Mouse (Mus musculus) heart, postnatal 0 days (tissue): Measurements from ENCODE around the gene Tmem44. TPM values are rescaled to one million over a fixed set of nuclear protein-coding genes. Genes with fewer than 3 reads are reported as not detected.
"Not testable (repeated sequence)": the region's sequence is repeated elsewhere in the genome, so short reads cannot be mapped to it uniquely, and the experiment has no call there.

Experiments
- ATAC-seq: fragments of 200-750 bp; cut with Nextera tagmentation; 2 replicates; pipeline ENCODE4 v1.8.0; 2017; ENCODE audit warnings: low read depth, moderate number of reproducible peaks, moderate library complexity; ENCODE audit not compliant: insufficient read depth
- DNase-seq: peaks from one replicate; pipeline ENCODE4 v3.0.0-alpha.2; 2016; ENCODE audit warnings: low spot score
- H3K27ac ChIP-seq: fragments of 300-500 bp; sonication (generic); 2 replicates; pipeline ENCODE4 v1.5.1; 2014; ENCODE audit warnings: low read depth, mild to moderate bottlenecking
- H3K27me3 ChIP-seq: fragments of 300-500 bp; sonication (generic); 2 replicates; pipeline ENCODE4 v1.6.1; 2014; ENCODE audit warnings: low read length, mixed read lengths; ENCODE audit not compliant: control insufficient read depth, insufficient read depth
- H3K36me3 ChIP-seq: fragments of 300-500 bp; sonication (generic); replicated peaks from 2 replicates; pipeline ENCODE4 v1.6.1; 2014; ENCODE audit warnings: low read length, mixed read lengths; ENCODE audit not compliant: control insufficient read depth, insufficient read depth
- H3K4me1 ChIP-seq: fragments of 300-500 bp; sonication (generic); 2 replicates; pipeline ENCODE4 v1.6.1; 2014; ENCODE audit warnings: antibody characterized with exemption; ENCODE audit not compliant: control insufficient read depth, insufficient read depth
- H3K4me2 ChIP-seq: fragments of 300-500 bp; sonication (generic); 2 replicates; pipeline ENCODE4 v1.6.1; 2014; ENCODE audit warnings: low read depth, mild to moderate bottlenecking, low read length, moderate library complexity
- H3K4me3 ChIP-seq: fragments of 300-500 bp; sonication (generic); 2 replicates; pipeline ENCODE4 v1.5.1; 2014; ENCODE audit warnings: low read depth, low read length
- H3K9ac ChIP-seq: fragments of 300-500 bp; sonication (generic); replicated peaks from 2 replicates; pipeline ENCODE4 v1.6.1; 2014; ENCODE audit warnings: low read depth, low read length, mixed read lengths
- H3K9me3 ChIP-seq: fragments of 300-500 bp; sonication (generic); replicated peaks from 2 replicates; pipeline ENCODE4 v1.6.1; 2016; ENCODE audit warnings: low read length; ENCODE audit not compliant: control insufficient read depth
- CTCF ChIP-seq: IDR thresholded peaks from 2 replicates; pipeline ENCODE4 v1.5.1; 2016; ENCODE audit warnings: antibody characterized with exemption, control low read depth, low read depth
- EP300 ChIP-seq: IDR thresholded peaks from 2 replicates; pipeline ENCODE4 v1.6.1; 2016; ENCODE audit warnings: antibody characterized with exemption, low read depth
- WGBS: fragments of 180-500 bp; shearing (Covaris S2); extraction: QIAGEN DNeasy Blood & Tissue Kit; methylation state at CpG from one replicate; pipeline ENCODE4 v1.1.7; 2014; 5-methylcytosine and 5-hydroxymethylcytosine counted together
- polyA plus RNA-seq: library from polyadenylated mRNA; unstranded; fragments of >200 nt; fragmentation: Nextera tagmentation; extraction: Ambion mirVana; gene quantifications from 2 replicates; pipeline ENCODE4 v1.2.1, GENCODE M21; 2015
- total RNA-seq: library from RNA; depleted of rRNA; stranded (reverse); fragments of >200 nt; gene quantifications from 2 replicates; pipeline ENCODE4 v1.2.3, GENCODE M21; 2014; ENCODE audit warnings: low replicate concordance

The Tmem44 gene
- total and polyA plus RNA-seq, 2 experiments from 2014 or later, result 14.6 to 31.1 TPM

DNA sequence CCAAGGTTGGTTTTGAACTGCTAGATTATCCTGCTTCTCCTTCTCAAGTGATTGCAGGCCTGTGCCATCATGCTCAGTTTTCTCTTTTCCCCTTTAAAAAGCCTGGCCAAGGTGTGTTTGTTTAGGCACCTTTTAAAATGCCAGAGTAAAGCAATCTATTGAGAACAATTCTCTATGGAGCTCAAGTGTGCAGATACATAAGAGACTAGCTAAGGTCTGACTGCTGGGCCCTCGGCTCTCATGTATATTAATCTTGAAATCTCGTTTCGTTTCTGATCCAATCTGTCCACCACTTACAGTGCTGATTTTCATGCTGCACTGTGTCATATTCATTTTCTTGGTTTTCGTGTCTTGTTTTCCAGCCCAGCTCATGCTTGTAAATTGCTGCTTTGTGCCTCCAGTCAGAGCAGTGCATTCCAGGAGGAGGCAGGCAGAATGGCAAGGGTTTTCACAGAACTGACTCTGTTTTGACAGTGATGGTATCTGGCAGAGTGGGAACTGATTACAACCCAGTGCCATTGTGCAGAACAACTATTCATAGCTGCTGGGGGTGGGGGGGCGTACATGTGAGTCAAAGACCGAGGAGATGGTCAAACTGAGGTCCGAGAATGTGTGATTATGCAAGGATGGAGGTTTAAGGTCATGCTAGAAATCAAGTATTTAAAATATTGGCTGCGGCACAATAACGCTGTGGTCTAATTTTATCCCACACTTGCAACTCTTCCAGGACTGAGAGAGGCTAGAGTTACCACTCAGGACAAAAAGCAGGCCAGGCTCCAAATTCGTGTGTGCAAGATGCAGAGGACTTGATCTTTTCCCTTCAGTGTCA is 74.8 kb downstream of the Tmem44 start:
- peak; percentile 75 for ATAC-seq
- 0 out of 2 replicates have a peak, but pooled peaks cover 7% of the 10 kb centered on the region for H3K4me1 ChIP-seq
- peak overlapping the region; percentile 22 for H3K4me2 ChIP-seq
- H3K4me3 ChIP-seq, result no peak overlapping the region
- TF ChIP-seq EP300 (no peak), CTCF (no peak)
- H3K9ac ChIP-seq, result no peak overlapping the region
- H3K27ac ChIP-seq, result peak overlapping the region; percentile 68
- peaks cover 9% of the 10 kb centered on the region for H3K9me3 ChIP-seq
- no peaks in the 10 kb centered on the region for H3K27me3 ChIP-seq
- H3K36me3 ChIP-seq, result no peaks in the 10 kb centered on the region
- DNase-seq, result peak; percentile 68
- WGBS, result 20% methylated on average over 10 of the region's 10 CpGs

DNA sequence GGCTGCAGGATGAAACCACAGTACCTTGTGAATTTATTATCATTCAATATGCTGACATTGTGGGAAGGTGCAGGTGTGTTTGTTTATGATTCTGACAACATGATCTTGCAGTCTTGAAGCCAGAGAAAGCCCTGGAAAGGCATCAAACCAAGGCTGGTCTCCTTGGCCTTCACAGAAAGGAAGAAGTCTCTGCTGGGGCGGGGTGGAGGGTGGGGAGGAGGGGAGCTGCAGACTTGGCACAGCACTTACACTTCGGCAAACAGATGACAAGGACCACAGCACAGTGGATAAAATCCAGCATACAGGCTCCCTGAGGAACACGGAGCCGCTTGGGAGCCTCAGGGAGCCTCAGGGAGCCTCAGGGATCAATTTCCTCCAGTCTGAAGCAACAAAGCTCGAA is 78.2 kb downstream of the Tmem44 start:
- TF ChIP-seq EP300 (no peak), CTCF (no peak)
- Histone ChIP-seq H3K9ac (no peak overlapping the region), H3K27ac (no peak overlapping the region), H3K9me3 (peaks cover 10% of the 10 kb centered on the region), H3K36me3 (no peaks in the 10 kb centered on the region), H3K27me3 (no peaks in the 10 kb centered on the region), H3K4me1 (0 out of 2 replicates have a peak, but pooled peaks cover 4% of the 10 kb centered on the region), H3K4me3 (no peak overlapping the region), H3K4me2 (no peak overlapping the region)
- DNase-seq (no peak), ATAC-seq (no peak)
- 50% methylated on average over 5 of the region's 5 CpGs for WGBS

DNA sequence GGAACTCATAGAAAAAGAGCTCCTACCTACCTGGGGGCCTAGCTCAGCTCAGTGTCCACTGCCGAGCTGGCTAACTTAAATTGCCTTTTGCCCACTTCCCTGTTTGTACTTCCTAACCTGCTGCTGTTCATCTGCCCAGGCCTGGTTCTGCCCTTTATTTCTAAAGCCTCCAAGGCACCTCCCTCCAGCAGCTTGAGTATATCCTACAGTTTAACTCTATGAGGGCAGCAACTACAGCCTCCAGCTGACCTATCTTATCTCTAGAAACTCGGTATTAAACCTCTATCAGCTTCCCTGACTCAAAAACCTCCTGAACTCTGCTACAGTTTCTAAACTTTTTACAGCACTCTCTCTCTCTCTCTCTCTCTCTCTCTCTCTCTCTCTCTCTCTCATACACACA is 78.7 kb downstream of the Tmem44 start:
- no peak overlapping the region for H3K4me3 ChIP-seq
- WGBS, result 48% methylated on average over 2 of the region's 2 CpGs
- H3K27me3 ChIP-seq, result no peaks in the 10 kb centered on the region
- H3K27ac ChIP-seq, result no peak overlapping the region
- no peak for ATAC-seq
- 0 out of 2 replicates have a peak, but pooled peaks cover 4% of the 10 kb centered on the region for H3K4me1 ChIP-seq
- H3K9me3 ChIP-seq, result peaks cover 10% of the 10 kb centered on the region
- H3K4me2 ChIP-seq, result no peak overlapping the region
- no peak for DNase-seq
- no peak overlapping the region for H3K9ac ChIP-seq
- no peaks in the 10 kb centered on the region for H3K36me3 ChIP-seq
- no peak for TF ChIP-seq EP300
- TF ChIP-seq CTCF, result no peak

DNA sequence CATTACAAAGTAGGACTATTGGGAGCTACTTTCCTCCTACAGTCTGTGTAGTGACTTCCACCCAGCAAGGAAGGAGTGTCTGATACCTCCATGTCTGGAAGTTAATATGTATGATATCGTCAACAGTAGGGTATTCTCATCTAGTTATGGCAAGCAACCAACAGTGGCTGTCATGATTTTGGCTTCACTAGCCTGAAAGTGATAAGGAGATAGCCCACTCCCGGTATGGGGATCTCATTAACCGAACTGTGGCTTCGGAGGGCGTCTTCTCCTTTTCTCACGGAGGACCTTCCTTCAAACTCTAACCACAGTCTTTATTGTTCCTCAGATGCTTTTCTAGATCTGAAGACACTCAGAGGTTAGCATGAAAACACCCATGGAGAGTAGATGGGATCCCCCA is 81.7 kb downstream of the Tmem44 start:
- H3K9ac ChIP-seq, result no peak overlapping the region
- no peak overlapping the region for H3K4me2 ChIP-seq
- H3K4me1 ChIP-seq, result no peaks in the 10 kb centered on the region
- peaks cover 10% of the 10 kb centered on the region for H3K9me3 ChIP-seq
- no peak for DNase-seq
- H3K4me3 ChIP-seq, result no peak overlapping the region
- ATAC-seq, result no peak
- H3K27ac ChIP-seq, result no peak overlapping the region
- no peak for TF ChIP-seq CTCF
- TF ChIP-seq EP300, result no peak
- H3K36me3 ChIP-seq, result no peaks in the 10 kb centered on the region
- no peaks in the 10 kb centered on the region for H3K27me3 ChIP-seq
- 87% methylated on average over 6 of the region's 6 CpGs for WGBS

DNA sequence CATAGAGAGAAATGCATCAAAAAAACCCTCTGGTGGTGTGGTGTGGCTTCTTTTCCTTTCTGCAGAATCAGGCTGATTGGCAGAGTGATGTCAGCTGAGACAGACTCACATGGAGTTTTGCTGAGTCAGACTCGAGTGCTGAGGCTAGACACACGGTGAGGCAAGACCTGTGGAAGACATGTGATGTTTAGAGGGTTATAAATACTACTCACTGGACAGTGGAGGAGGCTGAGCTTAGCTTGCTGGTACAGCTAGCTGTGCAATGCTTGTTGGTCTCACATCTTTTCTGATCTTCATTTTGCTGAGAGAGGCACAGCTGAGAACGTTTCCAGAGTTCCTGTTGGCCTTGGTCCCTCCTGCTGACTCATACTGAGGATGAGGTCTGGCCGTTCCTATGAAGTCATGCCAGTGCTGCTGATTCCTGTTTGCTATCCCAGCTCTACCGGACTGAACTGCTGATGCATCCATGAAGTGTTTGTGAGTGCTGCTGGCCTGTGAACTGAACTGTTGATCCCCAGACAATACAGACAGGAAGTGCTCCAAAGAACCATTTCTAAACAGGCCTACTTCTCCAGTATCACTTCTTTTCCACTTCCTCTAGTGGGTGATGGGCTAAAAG is 84.9 kb downstream of the Tmem44 start:
- Histone ChIP-seq H3K9me3 (peaks cover 9% of the 10 kb centered on the region), H3K36me3 (0 out of 2 replicates have a peak, but pooled peaks cover 3% of the 10 kb centered on the region), H3K9ac (no peak overlapping the region), H3K27ac (no peak overlapping the region), H3K27me3 (no peaks in the 10 kb centered on the region), H3K4me3 (no peak overlapping the region), H3K4me1 (no peaks in the 10 kb centered on the region), H3K4me2 (no peak overlapping the region)
- TF ChIP-seq CTCF, result no peak
- TF ChIP-seq EP300, result no peak
- peak; percentile 60; the same call in 1 of the 2 replicates for ATAC-seq
- DNase-seq, result no peak
- WGBS, result 38% methylated on average over 5 of the region's 5 CpGs

DNA sequence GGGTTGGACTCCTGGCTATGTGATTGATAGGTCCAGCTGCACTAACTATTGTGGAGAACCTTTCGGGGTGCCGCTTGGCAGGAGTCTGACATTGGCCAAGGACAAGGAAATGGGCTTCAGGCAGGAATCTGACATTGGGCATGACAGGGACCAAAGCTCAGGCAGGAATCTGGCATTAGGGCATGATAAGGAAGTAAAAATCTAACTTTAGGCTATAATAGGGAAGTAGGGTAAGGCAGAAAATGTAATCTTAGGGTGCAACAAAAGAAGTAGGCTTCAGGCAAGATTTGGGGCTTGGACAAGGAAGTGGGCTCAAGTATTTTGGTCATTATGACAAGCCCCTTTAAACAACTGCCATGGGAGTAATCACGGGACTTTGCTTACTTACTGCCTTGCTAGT is 85.9 kb downstream of the Tmem44 start:
- not testable (repeated sequence) for ATAC-seq, H3K4me1 ChIP-seq, H3K27ac ChIP-seq, H3K9me3 ChIP-seq, H3K9ac ChIP-seq, H3K4me3 ChIP-seq, H3K4me2 ChIP-seq, H3K36me3 ChIP-seq, H3K27me3 ChIP-seq, DNase-seq
- WGBS, result 79% methylated on average over 3 of the region's 3 CpGs
